Mouse (Mus musculus): ENCODE results near the gene Gstp1. TPM values are rescaled to one million over a fixed set of nuclear protein-coding genes. Genes with fewer than 3 reads are reported as not detected.

The Gstp1 gene
- polyA plus RNA-seq, 1 experiment from 2014 or later = 346 TPM

DNA sequence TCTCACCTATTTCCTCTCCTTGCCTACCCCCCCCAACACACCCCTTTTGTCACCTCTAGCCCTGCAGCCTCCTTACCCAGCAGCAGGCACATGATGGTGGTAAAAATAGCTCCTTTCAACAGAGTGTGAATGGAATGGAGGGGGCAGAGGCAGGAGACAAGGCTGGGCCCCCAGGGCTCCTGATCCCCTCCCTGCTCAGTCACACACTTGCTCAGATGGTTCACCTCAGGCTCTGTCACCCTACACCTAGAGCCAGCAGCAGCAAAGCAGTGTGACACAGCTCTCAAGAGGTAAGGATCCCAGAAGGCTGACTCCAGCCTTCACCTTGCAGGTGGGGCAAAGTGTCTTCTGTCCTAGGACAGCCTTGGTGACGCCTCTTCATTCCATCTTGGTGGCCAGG lies 34.7 kb downstream of the Gstp1 start, which contains the start of gene Doc2g:
Gene Doc2g (plus strand): TSS at position 202 of the 400 bp plus-strand sequence.
- Histone ChIP-seq H3K36me3 (replicated peaks) (peaks cover 29% of the 10 kb centered on the region), H3K9ac (no peak within 1 kb of the TSS)
- ATAC-seq (ENCODE audit: low FRiP score) = no peak

DNA sequence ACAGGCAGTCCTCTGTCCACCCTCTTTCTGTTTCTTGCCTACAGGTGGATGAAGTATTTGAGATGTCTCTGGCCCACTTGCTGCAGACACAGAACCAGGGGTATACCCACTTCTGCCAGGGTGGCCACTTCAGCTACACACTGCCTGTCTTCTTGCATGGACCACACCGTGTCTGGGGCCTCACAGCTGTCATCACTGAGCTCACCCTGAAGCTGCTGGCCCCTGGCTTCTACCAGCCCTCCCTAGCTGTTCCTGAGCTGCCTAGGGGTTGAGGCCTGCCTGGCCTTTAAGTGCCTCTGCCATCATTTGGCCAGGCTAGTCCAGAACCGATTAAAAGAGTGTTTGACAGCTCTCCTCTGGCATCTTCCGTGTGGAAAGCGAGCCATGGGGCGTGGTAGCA lies 36.0 kb downstream of the Gstp1 start:
- Histone ChIP-seq H3K27me3 (peaks cover 4% of the 10 kb centered on the region; the same call in 1 of the 2 replicates), H3K27ac (no peak overlapping the region), H3K36me3 (replicated peaks) (peaks cover 16% of the 10 kb centered on the region), H3K9ac (no peak overlapping the region), H3K9me3 (no peaks in the 10 kb centered on the region), H3K4me1 (peaks cover 16% of the 10 kb centered on the region), H3K4me2 (no peak overlapping the region), H3K4me3 (replicated peaks) (no peak overlapping the region; the same call in 1 of the 2 replicates)
- ATAC-seq (ENCODE audit: low FRiP score) = no peak
- 90% methylated on average over 5 of the region's 5 CpGs for WGBS

More for the DNA sequence above, 34.7 kb downstream of the Gstp1 start, which contains the start of gene Doc2g:
- Histone ChIP-seq H3K27ac (no peak within 1 kb of the TSS), H3K4me3 (replicated peaks) (no peak within 1 kb of the TSS), H3K27me3 (no peaks in the 10 kb centered on the region), H3K9me3 (no peaks in the 10 kb centered on the region), H3K4me2 (no peak within 1 kb of the TSS), H3K4me1 (peaks cover 16% of the 10 kb centered on the region)
- WGBS = 89% methylated on average over 1 of the region's 1 CpGs

GRCm38 (mm10) chr19:4000949-4001525 lies 36.7 kb downstream of the Gstp1 start:
- peaks cover 4% of the 10 kb centered on the region; the same call in 1 of the 2 replicates for H3K27me3 ChIP-seq
- peaks cover 16% of the 10 kb centered on the region for H3K4me1 ChIP-seq
- no peaks in the 10 kb centered on the region for H3K9me3 ChIP-seq
- 0 out of 2 replicates have a peak, but pooled peaks have one; percentile 9 for ATAC-seq (ENCODE audit: low FRiP score)
- H3K27ac ChIP-seq = peak overlapping the region; percentile 98
- peaks cover 8% of the 10 kb centered on the region for H3K36me3 ChIP-seq (replicated peaks)
- H3K4me2 ChIP-seq = peak overlapping the region; percentile 89
- H3K4me3 ChIP-seq (replicated peaks) = peak overlapping the region; percentile 77
- WGBS = 16% methylated on average over 17 of the region's 17 CpGs
- peak overlapping the region; percentile 93 for H3K9ac ChIP-seq

- Histone ChIP-seq H3K9me3 (no peaks in the 10 kb centered on the region), H3K27ac (peak within 1 kb of the TSS; percentile 98), H3K36me3 (replicated peaks) (0 out of 2 replicates have a peak, but pooled peaks cover 3% of the 10 kb centered on the region), H3K4me1 (peaks cover 16% of the 10 kb centered on the region), H3K9ac (peak within 1 kb of the TSS; percentile 93), H3K4me3 (replicated peaks) (peak within 1 kb of the TSS; percentile 77), H3K4me2 (peak within 1 kb of the TSS; percentile 89), H3K27me3 (peaks cover 4% of the 10 kb centered on the region; the same call in 1 of the 2 replicates)
- WGBS = under 1% methylated on average over 64 of the region's 64 CpGs
- peak; percentile 91 for ATAC-seq (ENCODE audit: low FRiP score)
Observed at GRCm38 (mm10) chr19:4000119-4000900, 37.5 kb downstream of the Gstp1 start, which contains the start of the genes Nudt8 and Gm49405. Gene Nudt8, plus strand, starts transcription at chr19:4000580. Gene Gm49405, plus strand, starts transcription at chr19:4000626.

- Histone ChIP-seq H3K4me1 (peaks cover 16% of the 10 kb centered on the region), H3K4me2 (peak overlapping the region; percentile 89), H3K27ac (no peak overlapping the region), H3K27me3 (peaks cover 4% of the 10 kb centered on the region; the same call in 1 of the 2 replicates), H3K9me3 (no peaks in the 10 kb centered on the region), H3K36me3 (replicated peaks) (no peaks in the 10 kb centered on the region), H3K4me3 (replicated peaks) (no peak overlapping the region), H3K9ac (0 out of 2 replicates have a peak overlapping the region, but pooled peaks have one; percentile 93)
- ATAC-seq (ENCODE audit: low FRiP score) = no peak
- 91% methylated on average over 9 of the region's 9 CpGs for WGBS
Observed at GRCm38 (mm10) chr19:3999121-3999730, 38.6 kb downstream of the Gstp1 start.

DNA sequence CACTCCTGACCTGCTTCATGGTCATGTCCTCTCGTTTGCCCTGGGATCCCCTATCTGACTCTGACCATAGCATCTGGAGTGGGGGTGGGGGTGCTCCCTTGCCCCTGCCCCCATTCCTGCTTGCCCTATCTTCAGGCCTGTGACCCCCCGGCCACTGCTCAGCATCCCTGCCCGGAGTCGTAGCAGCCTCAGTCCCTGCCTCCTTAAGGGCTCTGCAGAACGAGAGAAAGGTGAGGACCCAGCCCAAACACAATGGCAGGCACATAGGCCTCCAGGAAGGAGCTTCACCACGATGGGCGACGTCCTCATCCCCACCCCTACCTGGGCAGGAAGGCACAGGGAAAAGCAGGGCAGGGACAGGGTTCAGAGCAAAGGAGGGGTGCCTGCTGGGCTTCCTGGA lies 39.5 kb downstream of the Gstp1 start:
- peaks cover 4% of the 10 kb centered on the region; the same call in 1 of the 2 replicates for H3K27me3 ChIP-seq
- no peak for ATAC-seq (ENCODE audit: low FRiP score)
- WGBS = 79% methylated on average over 8 of the region's 8 CpGs
- no peak overlapping the region for H3K27ac ChIP-seq
- H3K4me1 ChIP-seq = peaks cover 16% of the 10 kb centered on the region
- no peak overlapping the region for H3K9ac ChIP-seq
- no peaks in the 10 kb centered on the region for H3K9me3 ChIP-seq
- H3K36me3 ChIP-seq (replicated peaks) = no peaks in the 10 kb centered on the region
- H3K4me3 ChIP-seq (replicated peaks) = no peak overlapping the region
- no peak overlapping the region for H3K4me2 ChIP-seq

- no peak overlapping the region for H3K4me2 ChIP-seq
- no peak overlapping the region for H3K4me3 ChIP-seq (replicated peaks)
- no peaks in the 10 kb centered on the region for H3K9me3 ChIP-seq
- H3K9ac ChIP-seq = no peak overlapping the region
- 70% methylated on average over 8 of the region's 8 CpGs for WGBS
- no peak overlapping the region for H3K27ac ChIP-seq
- H3K36me3 ChIP-seq (replicated peaks) = no peaks in the 10 kb centered on the region
- peaks cover 16% of the 10 kb centered on the region for H3K4me1 ChIP-seq
- ATAC-seq (ENCODE audit: low FRiP score) = no peak
- peaks cover 9% of the 10 kb centered on the region for H3K27me3 ChIP-seq
Observed at GRCm38 (mm10) chr19:3997231-3997630, 40.6 kb downstream of the Gstp1 start.

- peaks cover 14% of the 10 kb centered on the region for H3K4me1 ChIP-seq
- no peaks in the 10 kb centered on the region for H3K9me3 ChIP-seq
- H3K27me3 ChIP-seq = peaks cover 9% of the 10 kb centered on the region
- H3K4me3 ChIP-seq (replicated peaks) = no peak overlapping the region
- WGBS = 86% methylated on average over 8 of the region's 8 CpGs
- no peak overlapping the region for H3K4me2 ChIP-seq
- ATAC-seq (ENCODE audit: low FRiP score) = no peak
- no peak overlapping the region for H3K27ac ChIP-seq
- H3K9ac ChIP-seq = no peak overlapping the region
- H3K36me3 ChIP-seq (replicated peaks) = no peaks in the 10 kb centered on the region
Observed at GRCm38 (mm10) chr19:3996747-3997146, 41.0 kb downstream of the Gstp1 start.

GRCm38 (mm10) chr19:3996106-3996505 lies 41.7 kb downstream of the Gstp1 start:
- Histone ChIP-seq H3K4me1 (peaks cover 8% of the 10 kb centered on the region), H3K4me2 (no peak overlapping the region), H3K4me3 (replicated peaks) (no peak overlapping the region), H3K27me3 (peaks cover 9% of the 10 kb centered on the region), H3K27ac (no peak overlapping the region), H3K9ac (no peak overlapping the region), H3K36me3 (replicated peaks) (no peaks in the 10 kb centered on the region), H3K9me3 (no peaks in the 10 kb centered on the region)
- no peak for ATAC-seq (ENCODE audit: low FRiP score)
- WGBS = 74% methylated on average over 7 of the region's 7 CpGs

- H3K27me3 ChIP-seq = peaks cover 9% of the 10 kb centered on the region
- no peak for ATAC-seq (ENCODE audit: low FRiP score)
- H3K4me2 ChIP-seq = no peak overlapping the region
- no peaks in the 10 kb centered on the region for H3K9me3 ChIP-seq
- no peak overlapping the region for H3K27ac ChIP-seq
- no peak overlapping the region for H3K9ac ChIP-seq
- no peaks in the 10 kb centered on the region for H3K36me3 ChIP-seq (replicated peaks)
- H3K4me3 ChIP-seq (replicated peaks) = no peak overlapping the region
- peaks cover 5% of the 10 kb centered on the region for H3K4me1 ChIP-seq
- WGBS = 91% methylated on average over 3 of the region's 3 CpGs
Observed at GRCm38 (mm10) chr19:3995505-3995904, 42.3 kb downstream of the Gstp1 start.

DNA sequence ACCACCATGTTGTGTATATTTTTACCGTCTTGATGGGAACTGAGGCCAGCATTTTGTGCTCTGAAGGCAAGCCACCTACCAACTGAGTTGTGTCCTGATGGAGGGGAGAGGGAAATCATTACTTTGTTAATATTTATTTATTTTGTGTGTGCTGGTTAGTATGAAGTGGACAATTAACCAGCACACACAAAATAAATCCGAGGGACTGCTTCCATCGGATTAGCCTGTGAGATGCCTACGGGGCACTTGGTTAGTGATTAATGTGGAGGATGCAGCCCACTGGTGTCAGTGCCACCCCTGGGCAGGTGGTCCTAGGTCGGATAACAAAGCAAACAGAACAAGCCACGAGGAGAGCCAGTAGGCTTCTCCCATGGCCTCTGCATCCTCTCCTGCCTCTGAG lies 42.9 kb downstream of the Gstp1 start:
- no peak overlapping the region for H3K27ac ChIP-seq
- H3K4me2 ChIP-seq = no peak overlapping the region
- peaks cover 5% of the 10 kb centered on the region for H3K4me1 ChIP-seq
- WGBS = 64% methylated on average over 6 of the region's 6 CpGs
- no peaks in the 10 kb centered on the region for H3K9me3 ChIP-seq
- no peak for ATAC-seq (ENCODE audit: low FRiP score)
- no peak overlapping the region for H3K4me3 ChIP-seq (replicated peaks)
- H3K27me3 ChIP-seq = peaks cover 9% of the 10 kb centered on the region
- no peak overlapping the region for H3K9ac ChIP-seq
- no peaks in the 10 kb centered on the region for H3K36me3 ChIP-seq (replicated peaks)

DNA sequence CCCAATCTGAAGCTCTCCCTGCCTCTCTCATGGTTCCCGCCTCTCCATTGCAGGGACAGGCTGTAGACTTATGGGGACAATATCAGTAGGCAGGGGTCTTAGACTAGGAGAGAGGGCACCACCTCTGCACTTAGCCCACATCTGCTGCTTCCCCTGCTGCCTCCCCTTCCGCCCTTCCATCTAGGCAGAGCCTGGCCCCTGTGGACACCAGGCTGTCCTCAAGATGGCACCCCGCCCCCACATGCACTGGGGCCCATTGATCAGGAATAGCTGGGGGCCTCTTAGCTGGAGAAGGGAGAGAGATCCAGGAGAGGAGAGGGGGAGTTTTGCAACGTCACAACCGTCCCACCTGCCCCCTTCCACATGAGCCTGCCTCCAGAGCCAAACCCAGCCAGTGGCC lies 45.4 kb downstream of the Gstp1 start, which contains the start of gene Tbx10:
Gene Tbx10 (plus strand): TSS at position 337 of the 400 bp plus-strand sequence.
- Histone ChIP-seq H3K36me3 (replicated peaks) (no peaks in the 10 kb centered on the region), H3K9me3 (peaks cover 6% of the 10 kb centered on the region; the same call in 1 of the 2 replicates), H3K4me2 (no peak within 1 kb of the TSS), H3K9ac (no peak within 1 kb of the TSS), H3K27me3 (peaks cover 9% of the 10 kb centered on the region), H3K27ac (no peak within 1 kb of the TSS), H3K4me3 (replicated peaks) (no peak within 1 kb of the TSS), H3K4me1 (no peaks in the 10 kb centered on the region; the same call in 1 of the 2 replicates)
- WGBS = 69% methylated on average over 5 of the region's 5 CpGs
- ATAC-seq (ENCODE audit: low FRiP score) = no peak
